Mouse (Mus musculus) liver, embryonic 14.5 days (tissue): Measurements from ENCODE around the gene Faap20. TPM values are rescaled to one million over a fixed set of nuclear protein-coding genes. Genes with fewer than 3 reads are reported as not detected.
A peak's percentile ranks its signal among the peaks of the same experiment; 100 is the strongest.

Experiments used
- ATAC-seq: fragments of 200-750 bp; cut with Nextera tagmentation; 2 replicates; pipeline ENCODE4 v1.8.0; 2017; ENCODE audit warnings: moderate number of reproducible peaks, mild to moderate bottlenecking, moderate library complexity; ENCODE audit not compliant: insufficient read depth
- DNase-seq, 3 experiments: peaks; one replicate each; pipeline ENCODE4 v3.0.0-alpha.2; 2012 to 2013; ENCODE audit warnings: low read depth in 3 of 3, low spot score in 3 of 3
- H3K27ac ChIP-seq: fragments of 300-500 bp; sonication (generic); 2 replicates; pipeline ENCODE4 v1.5.1; 2014; ENCODE audit warnings: moderate library complexity, mild to moderate bottlenecking, control low read depth, inconsistent platforms
- H3K27me3 ChIP-seq: fragments of 300-500 bp; sonication (generic); 2 replicates; pipeline ENCODE4 v1.6.1; 2014; ENCODE audit warnings: mild to moderate bottlenecking, low read length, moderate library complexity; ENCODE audit not compliant: control insufficient read depth, insufficient read depth
- H3K36me3 ChIP-seq: fragments of 300-500 bp; sonication (generic); replicated peaks from 2 replicates; pipeline ENCODE4 v1.6.1; 2014; ENCODE audit warnings: low read depth; ENCODE audit not compliant: control insufficient read depth, insufficient read depth
- H3K4me1 ChIP-seq, 2 experiments: fragments of 200-500 bp in 1 of 2; fragments of 300-500 bp in 1 of 2; sonication (generic) in 1 of 2; replicated peaks; 2 replicates each; pipeline ENCODE4 v1.6.1; 2012 to 2014; ENCODE audit warnings: antibody characterized with exemption in 1 of 2, inconsistent platforms in 1 of 2, low read length in 1 of 2; ENCODE audit not compliant: control insufficient read depth in 2 of 2, insufficient read depth in 2 of 2
- H3K4me2 ChIP-seq: fragments of 300-500 bp; sonication (generic); 2 replicates; pipeline ENCODE4 v1.6.1; 2014; ENCODE audit warnings: low read depth, mild to moderate bottlenecking, control low read depth, moderate library complexity
- H3K4me3 ChIP-seq, 2 experiments: fragments of 200-500 bp in 1 of 2; fragments of 300-500 bp in 1 of 2; sonication (generic) in 1 of 2; 2 replicates each; pipeline ENCODE4 v1.5.1; 2012 to 2014; ENCODE audit warnings: low read depth in 2 of 2, low read length in 2 of 2, mild to moderate bottlenecking in 2 of 2, control low read depth in 1 of 2, inconsistent platforms in 1 of 2, moderate library complexity in 1 of 2; ENCODE audit not compliant: insufficient read depth in 1 of 2
- H3K9ac ChIP-seq: fragments of 300-500 bp; sonication (generic); replicated peaks from 2 replicates; pipeline ENCODE4 v1.6.1; 2014; ENCODE audit warnings: mild to moderate bottlenecking, control low read depth, moderate library complexity
- H3K9me3 ChIP-seq: fragments of 300-500 bp; sonication (generic); 2 replicates; pipeline ENCODE4 v1.6.1; 2016; ENCODE audit warnings: low read length, mixed read lengths; ENCODE audit not compliant: control insufficient read depth
- CTCF ChIP-seq: IDR thresholded peaks from 2 replicates; pipeline ENCODE4 v1.5.1; 2016; ENCODE audit warnings: antibody characterized with exemption, low read depth, control low read depth
- EP300 ChIP-seq: IDR thresholded peaks from 2 replicates; pipeline ENCODE4 v1.6.1; 2016; ENCODE audit warnings: antibody characterized with exemption, low read depth
- WGBS: fragments of 180-500 bp; shearing (Covaris S2); extraction: QIAGEN DNeasy Blood & Tissue Kit; methylation state at CpG from one replicate; pipeline ENCODE4 v1.1.7; 2014; ENCODE audit not compliant: insufficient replicate concordance; 5-methylcytosine and 5-hydroxymethylcytosine counted together
- polyA plus RNA-seq, 2 experiments: library from polyadenylated mRNA; depleted of rRNA in 1 of 2; stranded (reverse) in 1 of 2; unstranded in 1 of 2; fragments of >200 nt; fragmentation: Nextera tagmentation in 1 of 2; extraction: Ambion mirVana in 1 of 2; gene quantifications; 2 replicates each; pipeline versions ENCODE4 v1.2.1 to v1.2.3; 2012 to 2014

The Faap20 gene
- polyA plus RNA-seq, 2 experiments = 12.2 to 14.8 TPM

DNA sequence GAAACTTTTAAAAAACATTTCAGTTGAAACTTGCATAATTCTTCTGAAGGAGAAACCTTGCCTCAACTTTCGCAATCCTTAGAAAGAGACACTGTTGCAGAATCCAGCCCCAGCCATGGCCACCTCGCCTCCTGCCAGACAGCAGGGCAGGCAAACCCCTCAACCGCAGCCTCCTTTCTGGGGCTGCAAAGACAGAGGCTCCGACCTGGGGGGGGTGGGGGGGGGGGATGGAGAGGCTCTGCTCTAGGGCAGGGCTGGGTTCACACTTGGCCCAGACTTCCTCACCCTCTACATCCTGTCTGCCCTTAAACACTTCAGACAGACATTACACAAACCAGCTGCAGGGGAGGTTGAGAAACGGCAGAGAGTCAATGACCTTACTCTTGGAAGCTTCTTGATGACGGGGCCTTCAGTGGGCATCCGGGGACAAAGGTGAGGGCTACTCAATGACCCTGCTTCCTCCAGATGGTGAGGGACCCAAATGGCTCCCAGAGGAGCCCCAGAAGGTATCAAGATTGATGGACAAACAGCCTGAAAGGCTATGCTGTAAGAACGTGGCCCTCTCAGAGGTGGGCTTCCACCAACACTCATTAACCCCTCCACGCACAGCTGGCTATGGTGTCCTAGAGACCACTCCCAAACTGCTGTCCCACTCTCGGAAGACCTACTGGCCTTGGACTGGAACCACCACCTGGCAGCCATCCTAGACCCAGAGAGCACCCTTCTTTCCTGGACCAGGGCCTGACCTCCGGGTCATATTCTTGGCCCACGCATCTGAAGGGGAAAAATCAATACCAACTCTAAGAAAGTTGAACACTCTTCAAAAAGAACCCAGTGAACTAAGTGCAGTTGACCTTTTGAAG lies 32.1 kb upstream of the Faap20 start:
- ATAC-seq = no peak
- Histone ChIP-seq H3K9ac (no peak overlapping the region), H3K9me3 (no peaks in the 10 kb centered on the region), H3K27me3 (peaks cover 23% of the 10 kb centered on the region), H3K36me3 (no peaks in the 10 kb centered on the region), H3K4me1 (peaks cover 0 to 53% of the 10 kb centered on the region in 2 experiments), H3K27ac (no peak overlapping the region), H3K4me2 (no peak overlapping the region), H3K4me3 (no peak overlapping the region)
- no peak for DNase-seq
- TF ChIP-seq EP300 (no peak), CTCF (no peak)
- 39% methylated on average over 12 of the region's 12 CpGs for WGBS

GRCm38 (mm10) chr4:155218104-155218732 lies 31.4 kb upstream of the Faap20 start:
- H3K4me1 ChIP-seq = peaks cover 0 to 53% of the 10 kb centered on the region in 2 experiments
- H3K27me3 ChIP-seq = peaks cover 24% of the 10 kb centered on the region
- H3K9me3 ChIP-seq = no peaks in the 10 kb centered on the region
- DNase-seq (no peak), ATAC-seq (no peak)
- no peak overlapping the region for H3K27ac ChIP-seq
- no peak overlapping the region for H3K9ac ChIP-seq
- no peaks in the 10 kb centered on the region for H3K36me3 ChIP-seq
- 70% methylated on average over 9 of the region's 9 CpGs for WGBS
- no peak overlapping the region for H3K4me2 ChIP-seq
- TF ChIP-seq EP300 (no peak), CTCF (no peak)
- no peak overlapping the region for H3K4me3 ChIP-seq

GRCm38 (mm10) chr4:155219271-155220212 lies 30.1 kb upstream of the Faap20 start:
- Histone ChIP-seq H3K4me2 (peak overlapping the region; percentile 79), H3K9me3 (no peaks in the 10 kb centered on the region), H3K27ac (no peak overlapping the region), H3K9ac (no peak overlapping the region), H3K27me3 (peaks cover 24% of the 10 kb centered on the region), H3K4me3 (peak overlapping the region; percentile 31 to 70; a peak in 3 of 4 replicates), H3K4me1 (peaks cover 5 to 53% of the 10 kb centered on the region in 2 experiments), H3K36me3 (no peaks in the 10 kb centered on the region)
- DNase-seq = no peak
- TF ChIP-seq CTCF (no peak), EP300 (no peak)
- 31% methylated on average over 12 of the region's 12 CpGs for WGBS
- no peak for ATAC-seq

- peaks cover 5 to 45% of the 10 kb centered on the region in 2 experiments for H3K4me1 ChIP-seq
- no peak overlapping the region for H3K27ac ChIP-seq
- no peak for TF ChIP-seq EP300
- TF ChIP-seq CTCF = no peak
- H3K9me3 ChIP-seq = no peaks in the 10 kb centered on the region
- peak overlapping the region; percentile 49 to 70 for H3K4me3 ChIP-seq
- peaks cover 24% of the 10 kb centered on the region for H3K27me3 ChIP-seq
- WGBS = 25% methylated on average over 14 of the region's 14 CpGs
- peak overlapping the region; percentile 79 for H3K4me2 ChIP-seq
- ATAC-seq (no peak), DNase-seq (no peak)
- no peaks in the 10 kb centered on the region for H3K36me3 ChIP-seq
- no peak overlapping the region; the same call in 1 of the 2 replicates for H3K9ac ChIP-seq
Measured at GRCm38 (mm10) chr4:155220213-155221100, 29.1 kb upstream of the Faap20 start.
